Mouse (Mus musculus) thymus, adult 2 months (tissue): ENCODE data around the gene 9530077C05Rik. TPM values are rescaled to one million over a fixed set of nuclear protein-coding genes. Genes with fewer than 3 reads are reported as not detected.

Experiments used
- DNase-seq: peaks from one replicate; pipeline ENCODE4 v3.0.0; 2021
- H3K27ac ChIP-seq: fragments of 200-500 bp; 2 replicates; pipeline ENCODE4 v1.5.1; 2012; ENCODE audit warnings: low read length, control low read depth; ENCODE audit not compliant: control insufficient read depth, insufficient read depth
- H3K27me3 ChIP-seq: fragments of 200-500 bp; 2 replicates; pipeline ENCODE4 v1.6.1; 2012; ENCODE audit warnings: mild to moderate bottlenecking, low read length, moderate library complexity, mixed read lengths; ENCODE audit not compliant: control insufficient read depth, insufficient read depth
- H3K36me3 ChIP-seq: fragments of 200-500 bp; 2 replicates; pipeline ENCODE4 v1.6.1; 2012; ENCODE audit warnings: mild to moderate bottlenecking, low read length, moderate library complexity; ENCODE audit not compliant: control insufficient read depth, insufficient read depth
- H3K4me1 ChIP-seq: fragments of 200-500 bp; replicated peaks from 2 replicates; pipeline ENCODE4 v1.6.1; 2012; ENCODE audit warnings: low read length; ENCODE audit not compliant: control insufficient read depth, insufficient read depth
- H3K4me3 ChIP-seq: fragments of 200-500 bp; 2 replicates; pipeline ENCODE4 v1.5.1; 2012; ENCODE audit warnings: mild to moderate bottlenecking, low read length, control low read depth, moderate library complexity; ENCODE audit not compliant: control insufficient read depth, insufficient read depth
- CTCF ChIP-seq: fragments of 200-500 bp; IDR thresholded peaks from 2 replicates; pipeline ENCODE4 v1.5.1; 2012; ENCODE audit warnings: mild to moderate bottlenecking, control low read depth, low read length, moderate library complexity, borderline replicate concordance; ENCODE audit not compliant: control insufficient read depth, poor library complexity, insufficient read depth; ENCODE audit errors: extremely low read depth
- POLR2A ChIP-seq: fragments of 200-500 bp; IDR thresholded peaks from 2 replicates; pipeline ENCODE4 v1.6.1; 2012; ENCODE audit warnings: mild to moderate bottlenecking, low read length, control low read depth, moderate library complexity; ENCODE audit not compliant: control insufficient read depth, poor library complexity, insufficient read depth; ENCODE audit errors: extremely low read depth
- WGBS: fragments of 180-500 bp; shearing (Covaris S2); methylation state at CpG from one replicate; pipeline ENCODE4 v1.1.7; 2018; 5-methylcytosine and 5-hydroxymethylcytosine counted together
- polyA plus RNA-seq: library from polyadenylated mRNA; depleted of rRNA; stranded (reverse); fragments of >200 nt; gene quantifications from 2 replicates; pipeline ENCODE4 v1.2.3, GENCODE M21; 2012

The 9530077C05Rik gene
- polyA plus RNA-seq, 1 experiment = 2.1 TPM

DNA sequence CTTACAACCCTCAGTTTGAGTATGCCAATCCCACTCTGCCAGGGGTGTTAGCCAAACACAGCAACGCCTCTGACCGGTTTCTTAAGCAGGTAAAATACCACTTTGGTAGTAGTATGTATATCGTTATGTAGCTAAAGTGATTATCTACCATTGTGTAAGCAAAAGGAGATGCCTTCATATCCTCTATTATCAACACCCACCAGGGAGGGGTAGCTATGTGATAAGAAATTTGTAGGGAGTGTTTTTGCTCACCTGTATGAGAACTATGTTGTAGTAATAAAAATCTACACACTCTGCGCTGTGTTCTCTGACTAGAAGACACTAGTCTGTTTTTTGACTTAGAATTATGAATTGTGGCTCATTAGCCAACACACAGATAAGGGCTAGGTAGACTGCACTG is 13.4 kb downstream of the 9530077C05Rik start:
- H3K27ac ChIP-seq = no peak overlapping the region
- no peaks in the 10 kb centered on the region for H3K36me3 ChIP-seq
- peaks cover 5% of the 10 kb centered on the region; the same call in 1 of the 2 replicates for H3K4me1 ChIP-seq
- no peak for DNase-seq
- no peak overlapping the region for H3K4me3 ChIP-seq
- WGBS = 95% methylated on average over 4 of the region's 4 CpGs
- TF ChIP-seq POLR2A (no peak), CTCF (no peak)
- H3K27me3 ChIP-seq = no peaks in the 10 kb centered on the region

- no peak overlapping the region for H3K4me3 ChIP-seq
- TF ChIP-seq CTCF = no peak
- no peak for TF ChIP-seq POLR2A
- H3K36me3 ChIP-seq = no peaks in the 10 kb centered on the region
- no peak for DNase-seq
- peaks cover 10% of the 10 kb centered on the region for H3K4me1 ChIP-seq
- H3K27ac ChIP-seq = no peak overlapping the region
- 62% methylated on average over 4 of the region's 4 CpGs for WGBS
- H3K27me3 ChIP-seq = no peaks in the 10 kb centered on the region
Measured at GRCm38 (mm10) chr9:22428028-22428665, 16.8 kb downstream of the 9530077C05Rik start.

GRCm38 (mm10) chr9:22428666-22429410 is 17.5 kb downstream of the 9530077C05Rik start:
- WGBS = 84% methylated on average over 14 of the region's 14 CpGs
- TF ChIP-seq POLR2A = no peak
- no peak for TF ChIP-seq CTCF
- peaks cover 10% of the 10 kb centered on the region for H3K4me1 ChIP-seq

DNA sequence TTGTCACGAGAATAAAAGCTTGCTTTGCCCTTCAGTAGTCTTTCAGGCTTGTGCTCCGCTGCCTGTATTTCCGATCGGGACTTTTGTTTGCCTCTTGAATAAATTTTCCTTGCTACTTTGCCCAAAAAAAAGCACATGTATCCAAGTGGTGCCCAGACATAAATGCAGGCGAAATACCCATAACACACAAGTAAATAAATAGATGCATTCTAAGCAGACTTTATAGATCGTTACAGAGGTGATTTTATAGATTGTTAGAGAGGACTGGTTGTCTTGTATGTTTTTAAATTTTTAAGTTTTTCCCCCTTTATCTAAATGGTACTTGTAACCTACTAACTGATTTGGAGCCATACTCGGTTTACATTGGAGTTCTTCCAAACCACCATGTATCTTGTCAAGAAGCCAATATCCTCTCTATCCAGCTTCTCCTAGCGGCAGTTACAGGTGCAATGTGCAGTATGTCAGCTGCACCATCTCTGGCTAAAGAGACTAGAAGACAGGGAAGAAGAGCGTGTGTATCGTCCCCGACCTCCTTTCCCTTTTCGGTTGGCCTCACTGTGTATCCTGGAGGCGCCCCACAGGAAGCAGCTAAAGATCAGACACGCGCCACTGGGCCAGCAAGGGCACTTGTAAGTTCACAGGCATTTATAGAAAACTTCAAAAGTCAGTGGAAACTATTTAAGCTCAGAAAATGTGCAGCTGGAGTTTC is 18.4 kb downstream of the 9530077C05Rik start:
- DNase-seq = peak; percentile 50
- Histone ChIP-seq H3K27me3 (no peaks in the 10 kb centered on the region), H3K4me3 (no peak overlapping the region), H3K27ac (peak overlapping the region; percentile 27), H3K36me3 (no peaks in the 10 kb centered on the region), H3K4me1 (peaks cover 10% of the 10 kb centered on the region)
- WGBS = 35% methylated on average over 15 of the region's 15 CpGs
- TF ChIP-seq CTCF = no peak
- TF ChIP-seq POLR2A = no peak

More at GRCm38 (mm10) chr9:22428666-22429410, 17.5 kb downstream of the 9530077C05Rik start:
- Histone ChIP-seq H3K36me3 (no peaks in the 10 kb centered on the region), H3K27me3 (no peaks in the 10 kb centered on the region), H3K4me3 (no peak overlapping the region), H3K27ac (no peak overlapping the region)
- DNase-seq = no peak

DNA sequence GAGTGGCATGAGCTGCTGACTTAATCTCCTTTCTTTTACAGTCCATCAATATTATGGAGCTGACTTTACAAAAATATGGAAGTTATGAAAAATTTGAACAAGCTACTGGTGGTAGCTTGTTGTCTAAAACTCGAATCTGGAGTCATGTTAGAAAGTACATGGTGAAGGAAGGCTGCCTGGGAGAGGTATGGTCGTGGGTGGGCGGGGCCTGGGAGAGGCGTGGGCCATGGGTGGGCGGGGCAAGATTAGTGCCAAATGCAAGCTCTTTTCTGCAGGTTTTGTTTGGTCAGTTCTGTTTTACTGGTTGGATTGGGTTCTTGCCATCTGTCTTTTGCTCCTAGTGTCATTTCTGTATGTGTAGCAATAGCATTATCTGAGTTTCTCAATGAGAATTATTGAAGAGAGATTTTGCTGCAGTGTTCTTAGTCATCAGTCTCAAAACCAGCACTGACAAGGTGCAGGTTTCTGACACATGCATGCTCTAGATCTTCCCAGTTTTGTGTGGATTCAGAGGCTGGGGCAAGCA is 19.1 kb downstream of the 9530077C05Rik start:
- TF ChIP-seq POLR2A = no peak
- TF ChIP-seq CTCF = no peak
- Histone ChIP-seq H3K36me3 (no peaks in the 10 kb centered on the region), H3K27ac (peak overlapping the region; percentile 32; the same call in 1 of the 2 replicates), H3K27me3 (no peaks in the 10 kb centered on the region), H3K4me3 (no peak overlapping the region), H3K4me1 (peaks cover 10% of the 10 kb centered on the region)
- peak; percentile 16 for DNase-seq
- WGBS = 15% methylated on average over 5 of the region's 5 CpGs

DNA sequence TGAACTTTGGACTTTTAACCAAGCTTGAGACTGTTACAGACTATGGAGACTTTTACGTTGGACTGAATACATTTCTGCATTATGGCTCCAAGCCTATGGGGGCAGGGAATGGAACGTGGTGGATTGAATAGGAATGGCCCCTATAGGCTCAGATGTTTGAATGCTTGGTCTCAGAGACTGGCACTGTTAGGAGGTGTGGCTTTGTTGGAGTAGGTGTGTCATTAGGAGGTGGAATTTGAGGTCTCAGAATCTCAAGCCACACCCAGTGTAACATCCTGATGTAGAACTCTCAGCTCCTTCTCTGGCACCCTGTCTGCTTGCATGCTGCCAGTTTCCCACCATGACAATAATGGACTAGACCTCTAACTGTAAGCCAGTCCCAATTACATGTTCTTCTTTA is 21.9 kb downstream of the 9530077C05Rik start:
- TF ChIP-seq POLR2A = no peak
- TF ChIP-seq CTCF = no peak
- 98% methylated on average over 2 of the region's 2 CpGs for WGBS
- H3K4me1 ChIP-seq = peaks cover 10% of the 10 kb centered on the region
- DNase-seq = no peak
- H3K27me3 ChIP-seq = no peaks in the 10 kb centered on the region
- no peak overlapping the region for H3K4me3 ChIP-seq
- H3K27ac ChIP-seq = no peak overlapping the region
- no peaks in the 10 kb centered on the region for H3K36me3 ChIP-seq
